Mouse (Mus musculus): ENCODE measurements around the gene Cerkl. TPM values are rescaled to one million over a fixed set of nuclear protein-coding genes. Genes with fewer than 3 reads are reported as not detected.

The Cerkl gene
- polyA plus RNA-seq, 1 experiment: 1.1 TPM

GRCm38 (mm10) chr2:79339003-79339402 is 117.6 kb downstream of the Cerkl start:
- TF ChIP-seq POLR2A (IDR thresholded peaks at IDR 0.05; ENCODE audit: borderline replicate concordance, extremely low read depth, low read depth, low read length) (no peak), CTCF (IDR thresholded peaks at IDR 0.05; ENCODE audit: insufficient read depth, low read length) (no peak)
- WGBS: 55% methylated on average over 1 of the region's 1 CpGs
- Histone ChIP-seq H3K4me1 (ENCODE audit: control insufficient read depth, insufficient read depth, low read length) (no peaks in the 10 kb centered on the region), H3K4me3 (replicated peaks; ENCODE audit: extremely low read depth, low read depth, low read length) (no peak overlapping the region)
- no peak for DNase-seq

DNA sequence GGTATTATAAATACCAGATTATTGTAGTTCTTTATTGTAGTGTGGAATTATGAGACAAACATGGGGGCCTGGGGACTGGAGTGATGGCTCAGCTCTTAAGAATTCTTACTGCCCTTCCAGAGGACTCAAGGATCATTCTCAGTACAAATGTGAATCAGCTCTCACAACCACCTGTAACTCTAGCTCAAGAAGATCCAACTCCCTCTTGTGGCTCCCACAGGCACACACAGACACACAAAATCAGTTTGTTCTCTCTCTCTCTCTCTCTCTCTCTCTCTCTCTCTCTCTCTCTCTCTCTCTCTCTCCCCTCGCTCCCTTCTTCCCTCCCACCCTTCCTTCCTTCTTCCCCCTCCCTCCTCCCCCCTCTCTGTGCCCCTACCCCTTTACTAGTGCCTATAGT is 120.4 kb downstream of the Cerkl start:
- Histone ChIP-seq H3K4me1 (ENCODE audit: control insufficient read depth, insufficient read depth, low read length) (no peaks in the 10 kb centered on the region), H3K4me3 (replicated peaks; ENCODE audit: extremely low read depth, low read depth, low read length) (no peak overlapping the region)
- WGBS: 94% methylated on average over 1 of the region's 1 CpGs
- DNase-seq: no peak
- TF ChIP-seq POLR2A (IDR thresholded peaks at IDR 0.05; ENCODE audit: borderline replicate concordance, extremely low read depth, low read depth, low read length) (no peak), CTCF (IDR thresholded peaks at IDR 0.05; ENCODE audit: insufficient read depth, low read length) (no peak)

DNA sequence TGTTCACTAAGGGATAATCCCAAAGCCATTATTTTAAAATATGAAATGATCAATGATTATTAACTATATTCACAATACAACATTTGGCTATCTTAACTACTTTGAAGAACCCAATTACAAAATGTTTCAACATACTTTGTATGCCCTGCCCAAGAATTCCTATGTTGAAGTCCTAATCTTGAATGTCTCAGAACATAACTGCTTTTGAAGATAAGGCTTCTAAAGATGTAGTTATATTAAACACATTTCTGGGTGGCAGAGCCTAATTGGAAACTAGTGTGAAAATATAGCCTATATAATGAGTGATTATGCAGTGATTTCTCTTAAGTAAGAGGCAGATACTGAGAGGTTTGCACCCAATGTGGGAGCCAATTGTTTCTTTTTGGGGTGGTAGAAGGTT is 121.9 kb downstream of the Cerkl start:
- H3K4me3 ChIP-seq (replicated peaks; ENCODE audit: extremely low read depth, low read depth, low read length): no peak overlapping the region
- H3K4me1 ChIP-seq (ENCODE audit: control insufficient read depth, insufficient read depth, low read length): no peaks in the 10 kb centered on the region
- DNase-seq: no peak
- TF ChIP-seq POLR2A (IDR thresholded peaks at IDR 0.05; ENCODE audit: borderline replicate concordance, extremely low read depth, low read depth, low read length) (no peak), CTCF (IDR thresholded peaks at IDR 0.05; ENCODE audit: insufficient read depth, low read length) (no peak)

GRCm38 (mm10) chr2:79328079-79328478 is 128.5 kb downstream of the Cerkl start:
- WGBS: 41% methylated on average over 2 of the region's 2 CpGs
- Histone ChIP-seq H3K4me3 (replicated peaks; ENCODE audit: extremely low read depth, low read depth, low read length) (no peak overlapping the region), H3K4me1 (ENCODE audit: control insufficient read depth, insufficient read depth, low read length) (no peaks in the 10 kb centered on the region)
- DNase-seq: no peak
- TF ChIP-seq POLR2A (IDR thresholded peaks at IDR 0.05; ENCODE audit: borderline replicate concordance, extremely low read depth, low read depth, low read length) (no peak), CTCF (IDR thresholded peaks at IDR 0.05; ENCODE audit: insufficient read depth, low read length) (no peak)

DNA sequence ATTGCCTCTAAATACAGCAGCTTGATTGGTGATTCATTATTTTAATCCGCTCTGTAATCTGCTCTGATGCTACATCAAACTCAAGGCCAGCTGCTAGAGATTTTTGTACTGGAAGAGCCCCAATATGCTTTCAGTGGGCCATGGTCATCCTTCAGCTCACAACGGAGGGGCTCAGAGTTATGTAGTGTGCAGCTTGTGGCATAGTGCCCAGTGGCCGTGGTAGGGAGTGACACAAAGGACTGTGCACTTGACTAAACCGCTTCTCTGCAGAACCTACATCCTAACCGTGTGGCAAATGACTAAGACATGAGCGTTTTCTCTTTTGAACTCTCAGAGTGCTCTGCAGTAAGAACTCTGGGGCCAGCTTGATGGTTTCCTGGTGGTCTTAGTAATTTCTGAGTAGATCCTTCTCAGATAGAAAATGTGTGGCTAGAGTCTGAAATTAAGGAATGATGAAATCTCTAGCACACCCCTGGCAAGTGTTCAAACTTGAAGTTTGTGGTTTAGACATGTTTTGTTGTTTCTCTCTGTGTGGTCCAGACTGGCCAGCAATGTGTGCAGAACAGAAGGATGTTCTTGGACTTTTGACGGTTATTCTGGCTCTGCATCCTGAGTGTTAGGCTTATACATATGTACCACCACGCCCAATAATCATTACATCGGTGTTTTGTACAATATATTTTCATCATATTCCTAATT is 140.3 kb downstream of the Cerkl start:
- Histone ChIP-seq H3K4me3 (replicated peaks; ENCODE audit: extremely low read depth, low read depth, low read length) (no peak overlapping the region), H3K4me1 (ENCODE audit: control insufficient read depth, insufficient read depth, low read length) (no peaks in the 10 kb centered on the region)
- no peak for DNase-seq
- TF ChIP-seq CTCF (IDR thresholded peaks at IDR 0.05; ENCODE audit: insufficient read depth, low read length) (no peak), POLR2A (IDR thresholded peaks at IDR 0.05; ENCODE audit: borderline replicate concordance, extremely low read depth, low read depth, low read length) (no peak)
- WGBS: 75% methylated on average over 9 of the region's 9 CpGs

GRCm38 (mm10) chr2:79315108-79315507 is 141.5 kb downstream of the Cerkl start:
- no peak for TF ChIP-seq POLR2A (IDR thresholded peaks at IDR 0.05; ENCODE audit: borderline replicate concordance, extremely low read depth, low read depth, low read length)
- TF ChIP-seq CTCF (IDR thresholded peaks at IDR 0.05; ENCODE audit: insufficient read depth, low read length): no peak
- WGBS: 82% methylated on average over 4 of the region's 4 CpGs
- Histone ChIP-seq H3K4me1 (ENCODE audit: control insufficient read depth, insufficient read depth, low read length) (no peaks in the 10 kb centered on the region), H3K4me3 (replicated peaks; ENCODE audit: extremely low read depth, low read depth, low read length) (no peak overlapping the region)
- no peak for DNase-seq

GRCm38 (mm10) chr2:79312499-79312898 is 144.1 kb downstream of the Cerkl start:
- WGBS: 61% methylated on average over 4 of the region's 4 CpGs
- TF ChIP-seq CTCF (IDR thresholded peaks at IDR 0.05; ENCODE audit: insufficient read depth, low read length) (no peak), POLR2A (IDR thresholded peaks at IDR 0.05; ENCODE audit: borderline replicate concordance, extremely low read depth, low read depth, low read length) (no peak)

DNA sequence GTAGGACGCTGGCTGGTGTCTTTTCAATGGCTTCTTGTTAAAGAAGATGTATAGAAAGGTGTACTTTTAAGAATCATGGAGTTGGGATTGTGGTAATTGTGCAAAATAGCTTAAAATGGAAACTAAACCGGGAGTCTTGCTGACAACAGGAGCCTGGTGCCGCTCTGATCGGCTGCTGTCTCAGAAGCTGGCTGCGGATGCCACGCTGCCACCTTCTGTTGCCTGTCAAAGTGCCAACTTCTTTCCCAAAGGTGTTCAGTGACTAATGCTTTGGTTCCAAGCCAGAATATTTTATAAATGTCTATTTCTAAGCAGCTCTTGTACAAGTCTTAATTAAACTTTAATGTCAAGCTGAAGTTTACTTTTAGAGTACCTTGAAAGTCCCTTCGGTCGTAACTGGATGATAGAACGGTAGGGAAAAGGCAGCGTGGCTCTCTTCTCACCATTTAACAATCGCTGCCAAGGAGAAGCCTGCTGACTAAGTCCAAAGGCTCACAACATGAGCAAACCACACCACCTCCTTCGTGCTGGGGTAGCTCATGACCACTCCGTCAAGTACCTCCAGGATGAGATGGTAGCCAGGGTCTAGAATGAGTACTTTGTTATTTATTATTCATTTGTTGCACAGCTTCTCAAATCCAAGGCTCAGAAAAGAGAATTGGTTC is 147.0 kb downstream of the Cerkl start:
- no peaks in the 10 kb centered on the region for H3K4me1 ChIP-seq (ENCODE audit: control insufficient read depth, insufficient read depth, low read length)
- TF ChIP-seq CTCF (IDR thresholded peaks at IDR 0.05; ENCODE audit: insufficient read depth, low read length): no peak
- TF ChIP-seq POLR2A (IDR thresholded peaks at IDR 0.05; ENCODE audit: borderline replicate concordance, extremely low read depth, low read depth, low read length): no peak
- DNase-seq: no peak
- WGBS: 72% methylated on average over 13 of the region's 13 CpGs
- no peak overlapping the region for H3K4me3 ChIP-seq (replicated peaks; ENCODE audit: extremely low read depth, low read depth, low read length)

More at GRCm38 (mm10) chr2:79312499-79312898, 144.1 kb downstream of the Cerkl start:
- no peaks in the 10 kb centered on the region for H3K4me1 ChIP-seq (ENCODE audit: control insufficient read depth, insufficient read depth, low read length)
- DNase-seq: no peak
- no peak overlapping the region for H3K4me3 ChIP-seq (replicated peaks; ENCODE audit: extremely low read depth, low read depth, low read length)

DNA sequence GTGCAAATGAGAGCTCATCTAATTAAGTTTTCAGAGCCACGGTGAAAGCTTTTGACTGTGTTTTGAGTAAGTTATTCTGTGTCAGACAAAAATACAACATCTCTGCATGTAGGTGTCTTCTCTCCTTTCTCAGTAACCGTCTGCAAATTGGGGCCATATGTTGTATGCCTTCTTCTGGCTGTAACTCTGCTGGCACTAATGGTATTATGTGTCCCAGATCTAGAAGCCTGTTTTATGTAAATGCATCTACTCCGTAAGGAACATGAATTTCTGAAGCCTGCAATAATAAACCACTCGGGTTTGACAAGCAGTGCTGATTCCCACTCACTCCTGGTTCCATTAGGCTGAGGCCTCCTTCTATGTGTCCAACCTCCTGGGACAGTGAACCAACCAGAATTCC is 149.0 kb downstream of the Cerkl start:
- Histone ChIP-seq H3K4me1 (ENCODE audit: control insufficient read depth, insufficient read depth, low read length) (no peaks in the 10 kb centered on the region), H3K4me3 (replicated peaks; ENCODE audit: extremely low read depth, low read depth, low read length) (no peak overlapping the region)
- WGBS: 87% methylated on average over 4 of the region's 4 CpGs
- no peak for DNase-seq
- TF ChIP-seq CTCF (IDR thresholded peaks at IDR 0.05; ENCODE audit: insufficient read depth, low read length): no peak
- no peak for TF ChIP-seq POLR2A (IDR thresholded peaks at IDR 0.05; ENCODE audit: borderline replicate concordance, extremely low read depth, low read depth, low read length)

- no peaks in the 10 kb centered on the region for H3K4me1 ChIP-seq (ENCODE audit: control insufficient read depth, insufficient read depth, low read length)
- H3K4me3 ChIP-seq (replicated peaks; ENCODE audit: extremely low read depth, low read depth, low read length): no peak overlapping the region
- no peak for TF ChIP-seq CTCF (IDR thresholded peaks at IDR 0.05; ENCODE audit: insufficient read depth, low read length)
- no peak for DNase-seq
Measured at GRCm38 (mm10) chr2:79302398-79302797, 154.2 kb downstream of the Cerkl start.

Measured in lung, adult 2 months (tissue).